Mouse (Mus musculus) G1E (cell line): Measurements from ENCODE around the gene Prkcb.

Experiments
- CTCF ChIP-seq: IDR thresholded peaks from 2 replicates; pipeline ENCODE4 v1.5.1; 2012; ENCODE audit warnings: low read depth, low read length, inconsistent platforms, mixed read lengths
- POLR2AphosphoS5 ChIP-seq: IDR thresholded peaks from 2 replicates; pipeline ENCODE4 v1.6.1; 2012; ENCODE audit warnings: low read depth, low read length, inconsistent platforms; ENCODE audit not compliant: insufficient replicate concordance
- TAL1 ChIP-seq: conservative IDR thresholded peaks from 2 replicates; pipeline ENCODE4 v1.6.1; 2012; ENCODE audit warnings: low read depth, low read length, inconsistent platforms, mixed read lengths

- TF ChIP-seq CTCF (no peak), TAL1 (no peak), POLR2AphosphoS5 (no peak)
These were observed 16.2 kb upstream of the Prkcb start for GRCm38 (mm10) chr7:122272334-122272733.
